Mouse (Mus musculus): ENCODE measurements around the gene Kcnb1.

The Kcnb1 gene

GRCm38 (mm10) chr2:167086836-167087235 is 103.1 kb downstream of the Kcnb1 start:
- DNase-seq (ENCODE audit: inconsistent age in 2 of 2, low spot score in 1 of 2) = no peak

GRCm38 (mm10) chr2:167086092-167086491 is 103.9 kb downstream of the Kcnb1 start:
- DNase-seq (ENCODE audit: inconsistent age in 2 of 2, low spot score in 1 of 2) = no peak

- no peak for DNase-seq (ENCODE audit: inconsistent age in 2 of 2, low spot score in 1 of 2)
Measured at GRCm38 (mm10) chr2:167081639-167082038, 108.3 kb downstream of the Kcnb1 start.

GRCm38 (mm10) chr2:167081135-167081534 is 108.8 kb downstream of the Kcnb1 start:
- DNase-seq (ENCODE audit: inconsistent age in 2 of 2, low spot score in 1 of 2) = no peak

GRCm38 (mm10) chr2:167080387-167080786 is 109.6 kb downstream of the Kcnb1 start:
- no peak for DNase-seq (ENCODE audit: inconsistent age in 2 of 2, low spot score in 1 of 2)

GRCm38 (mm10) chr2:167079535-167080257 is 110.3 kb downstream of the Kcnb1 start:
- no peak for DNase-seq (ENCODE audit: inconsistent age in 2 of 2, low spot score in 1 of 2)

GRCm38 (mm10) chr2:167078931-167079495 is 110.9 kb downstream of the Kcnb1 start:
- no peak for DNase-seq (ENCODE audit: inconsistent age in 2 of 2, low spot score in 1 of 2)

- DNase-seq (ENCODE audit: inconsistent age in 2 of 2, low spot score in 1 of 2) = no peak
Measured at GRCm38 (mm10) chr2:167078486-167078885, 111.5 kb downstream of the Kcnb1 start.

- DNase-seq (ENCODE audit: inconsistent age in 2 of 2, low spot score in 1 of 2) = no peak
Measured at GRCm38 (mm10) chr2:167077199-167077962, 112.6 kb downstream of the Kcnb1 start.

- DNase-seq (ENCODE audit: inconsistent age in 2 of 2, low spot score in 1 of 2) = no peak
Measured at GRCm38 (mm10) chr2:167076759-167077158, 113.2 kb downstream of the Kcnb1 start.

- no peak for DNase-seq (ENCODE audit: inconsistent age in 2 of 2, low spot score in 1 of 2)
Measured at GRCm38 (mm10) chr2:167076352-167076751, 113.6 kb downstream of the Kcnb1 start.

- DNase-seq (ENCODE audit: inconsistent age in 2 of 2, low spot score in 1 of 2) = no peak
Measured at GRCm38 (mm10) chr2:167074587-167074986, 115.4 kb downstream of the Kcnb1 start.

GRCm38 (mm10) chr2:167071641-167072601 is 118.0 kb downstream of the Kcnb1 start:
- peak; percentile 93 to 98 for DNase-seq (ENCODE audit: inconsistent age in 2 of 2, low spot score in 1 of 2)

GRCm38 (mm10) chr2:167071266-167071640 is 118.7 kb downstream of the Kcnb1 start:
- peak in 1 of 2 experiments; percentile 43 for DNase-seq (ENCODE audit: inconsistent age in 2 of 2, low spot score in 1 of 2)

GRCm38 (mm10) chr2:167070341-167070740 is 119.6 kb downstream of the Kcnb1 start:
- no peak for DNase-seq (ENCODE audit: inconsistent age in 2 of 2, low spot score in 1 of 2)

- no peak for DNase-seq (ENCODE audit: inconsistent age in 2 of 2, low spot score in 1 of 2)
Measured at GRCm38 (mm10) chr2:167067575-167067974, 122.4 kb downstream of the Kcnb1 start.

GRCm38 (mm10) chr2:167066528-167067516 is 123.1 kb downstream of the Kcnb1 start:
- DNase-seq (ENCODE audit: inconsistent age in 2 of 2, low spot score in 1 of 2) = no peak

GRCm38 (mm10) chr2:167066031-167066430 is 123.9 kb downstream of the Kcnb1 start:
- no peak for DNase-seq (ENCODE audit: inconsistent age in 2 of 2, low spot score in 1 of 2)

GRCm38 (mm10) chr2:167064601-167065295 is 125.2 kb downstream of the Kcnb1 start:
- DNase-seq (ENCODE audit: inconsistent age in 2 of 2, low spot score in 1 of 2) = peak in 1 of 2 experiments; percentile 46
